Mouse (Mus musculus) lung, embryonic 15.5 days (tissue): ENCODE results near the gene Zfp800. TPM values are rescaled to one million over a fixed set of nuclear protein-coding genes. Genes with fewer than 3 reads are reported as not detected.

Experiments
- ATAC-seq: fragments of 200-750 bp; cut with Nextera tagmentation; 2 replicates; pipeline ENCODE4 v1.8.0; 2017; ENCODE audit warnings: moderate number of reproducible peaks, borderline replicate concordance; ENCODE audit not compliant: low FRiP score, low TSS enrichment; ENCODE audit errors: extremely low read depth
- H3K27ac ChIP-seq: fragments of 300-500 bp; sonication (generic); 2 replicates; pipeline ENCODE4 v1.5.1; 2015; ENCODE audit warnings: moderate library complexity, mild to moderate bottlenecking, inconsistent platforms
- H3K27me3 ChIP-seq: fragments of 300-500 bp; sonication (generic); 2 replicates; pipeline ENCODE4 v1.6.1; 2015; ENCODE audit warnings: inconsistent platforms
- H3K36me3 ChIP-seq: fragments of 300-500 bp; sonication (generic); 2 replicates; pipeline ENCODE4 v1.6.1; 2015; ENCODE audit warnings: inconsistent platforms
- H3K4me1 ChIP-seq: fragments of 300-500 bp; sonication (generic); 2 replicates; pipeline ENCODE4 v1.6.1; 2015; ENCODE audit warnings: inconsistent platforms
- H3K4me2 ChIP-seq: fragments of 300-500 bp; sonication (generic); 2 replicates; pipeline ENCODE4 v1.6.1; 2015; ENCODE audit warnings: inconsistent platforms, mild to moderate bottlenecking, moderate library complexity
- H3K4me3 ChIP-seq: fragments of 300-500 bp; sonication (generic); 2 replicates; pipeline ENCODE4 v1.5.1; 2015; ENCODE audit warnings: mild to moderate bottlenecking, inconsistent platforms
- H3K9ac ChIP-seq: fragments of 300-500 bp; sonication (generic); 2 replicates; pipeline ENCODE4 v1.6.1; 2015; ENCODE audit warnings: inconsistent platforms
- H3K9me3 ChIP-seq: fragments of 300-500 bp; sonication (generic); 2 replicates; pipeline ENCODE4 v1.6.1; 2016; ENCODE audit warnings: inconsistent platforms
- WGBS: fragments of 180-500 bp; shearing (Covaris S2); methylation state at CpG from one replicate; pipeline ENCODE4 v1.1.7; 2015; 5-methylcytosine and 5-hydroxymethylcytosine counted together
- polyA plus RNA-seq: library from polyadenylated mRNA; unstranded; fragments of >200 nt; fragmentation: Nextera tagmentation; extraction: Ambion mirVana; gene quantifications from 2 replicates; pipeline ENCODE4 v1.2.1, GENCODE M21; 2015

The Zfp800 gene
- polyA plus RNA-seq, 1 experiment from 2014 or later, result 23.3 TPM

- H3K9ac ChIP-seq, result no peak overlapping the region
- H3K4me3 ChIP-seq, result no peak overlapping the region
- no peaks in the 10 kb centered on the region for H3K27me3 ChIP-seq
- H3K36me3 ChIP-seq, result no peaks in the 10 kb centered on the region
- no peak overlapping the region for H3K4me2 ChIP-seq
- H3K4me1 ChIP-seq, result no peaks in the 10 kb centered on the region
- 76% methylated on average over 3 of the region's 3 CpGs for WGBS
- H3K9me3 ChIP-seq, result no peaks in the 10 kb centered on the region
- no peak overlapping the region for H3K27ac ChIP-seq
- ATAC-seq, result no peak
Measured at GRCm38 (mm10) chr6:28389038-28389437, 8.8 kb downstream of the Zfp800 start.

GRCm38 (mm10) chr6:28385169-28385568 is 12.6 kb downstream of the Zfp800 start:
- Histone ChIP-seq H3K4me2 (no peak overlapping the region), H3K27ac (no peak overlapping the region), H3K4me3 (no peak overlapping the region), H3K27me3 (no peaks in the 10 kb centered on the region), H3K9ac (no peak overlapping the region), H3K4me1 (no peaks in the 10 kb centered on the region), H3K9me3 (no peaks in the 10 kb centered on the region), H3K36me3 (no peaks in the 10 kb centered on the region)
- no peak for ATAC-seq
- WGBS, result 71% methylated on average over 3 of the region's 3 CpGs

DNA sequence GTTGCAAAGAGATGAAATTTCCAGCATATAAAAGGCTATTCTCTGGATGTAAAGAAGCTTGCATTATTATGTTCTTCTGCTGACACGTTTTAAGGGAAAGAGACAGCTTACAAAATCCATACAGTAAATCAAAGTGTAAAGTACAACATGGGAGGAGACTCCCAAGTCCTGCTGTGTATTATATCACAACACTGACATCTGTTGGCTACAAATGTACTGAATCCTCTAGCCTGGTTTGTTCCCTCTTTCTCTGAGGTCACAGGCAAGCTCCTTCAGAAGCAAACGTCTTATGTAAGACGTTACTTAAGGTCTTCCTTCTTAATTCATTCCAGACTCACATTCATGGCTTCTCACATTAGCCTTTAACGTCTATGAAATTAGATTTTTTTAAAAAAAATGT is 15.8 kb downstream of the Zfp800 start:
- Histone ChIP-seq H3K4me2 (no peak overlapping the region), H3K9ac (no peak overlapping the region), H3K4me1 (no peaks in the 10 kb centered on the region), H3K27ac (no peak overlapping the region), H3K4me3 (no peak overlapping the region), H3K36me3 (no peaks in the 10 kb centered on the region), H3K9me3 (no peaks in the 10 kb centered on the region), H3K27me3 (no peaks in the 10 kb centered on the region)
- WGBS, result 58% methylated on average over 4 of the region's 4 CpGs
- ATAC-seq, result no peak

DNA sequence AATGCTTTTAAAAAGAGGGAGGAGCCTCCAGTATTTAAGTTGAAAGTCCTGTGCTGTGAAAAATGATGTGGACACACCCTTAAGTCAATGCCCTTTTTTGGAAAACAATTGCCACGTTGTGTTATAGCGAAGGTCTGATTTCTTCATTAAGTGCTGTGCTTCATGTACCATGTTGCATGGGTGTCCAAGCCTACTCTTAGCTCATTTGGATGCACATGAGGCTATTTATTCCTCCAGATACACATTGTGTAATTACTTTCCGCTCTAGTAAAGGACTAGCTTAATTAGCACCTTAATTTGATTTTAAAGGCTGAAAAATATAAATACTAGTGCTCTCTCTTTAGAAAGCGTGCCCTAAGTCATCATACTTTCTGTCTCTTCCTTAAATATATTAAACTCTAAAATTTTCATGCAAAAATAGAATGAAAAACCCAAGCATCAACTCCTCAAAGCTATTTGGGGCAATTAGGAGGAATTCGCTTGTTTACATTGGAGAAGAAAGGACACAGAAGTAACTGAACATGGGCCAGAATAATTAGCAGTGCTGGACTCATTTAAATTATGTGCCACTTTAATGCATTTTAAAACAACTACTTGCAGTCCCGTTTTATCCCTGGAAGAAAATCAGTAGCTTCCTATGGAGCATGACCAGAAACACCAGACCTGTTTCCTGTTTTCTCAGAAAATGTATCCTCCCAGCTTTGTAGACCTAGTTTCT is 27.7 kb downstream of the Zfp800 start:
- H3K4me1 ChIP-seq, result no peaks in the 10 kb centered on the region
- H3K4me2 ChIP-seq, result no peak overlapping the region
- WGBS, result 75% methylated on average over 6 of the region's 6 CpGs
- no peaks in the 10 kb centered on the region for H3K9me3 ChIP-seq
- H3K27ac ChIP-seq, result no peak overlapping the region
- no peak overlapping the region for H3K9ac ChIP-seq
- no peak overlapping the region for H3K4me3 ChIP-seq
- H3K27me3 ChIP-seq, result no peaks in the 10 kb centered on the region
- ATAC-seq, result no peak
- H3K36me3 ChIP-seq, result no peaks in the 10 kb centered on the region

DNA sequence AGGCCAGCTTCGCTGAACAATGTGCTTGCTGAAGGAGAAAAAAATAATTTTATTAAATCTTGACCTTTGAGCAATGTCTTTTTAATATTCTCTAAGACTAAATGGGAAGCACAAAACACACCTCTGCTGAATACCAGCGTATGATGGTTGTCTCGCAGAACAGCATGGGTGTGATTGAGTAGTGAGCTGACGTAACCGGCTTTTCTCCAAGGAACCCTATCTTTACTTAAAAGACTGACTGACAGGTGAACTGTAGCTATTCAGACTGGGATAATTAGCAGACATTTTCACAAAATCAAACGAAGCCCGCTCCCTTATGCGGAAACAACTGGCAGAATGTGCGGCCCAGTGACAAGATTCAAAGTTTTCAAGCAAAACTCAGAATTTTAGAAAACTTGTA is 30.2 kb downstream of the Zfp800 start:
- no peak for ATAC-seq
- Histone ChIP-seq H3K4me3 (no peak overlapping the region), H3K9me3 (no peaks in the 10 kb centered on the region), H3K4me2 (no peak overlapping the region), H3K27me3 (no peaks in the 10 kb centered on the region), H3K27ac (no peak overlapping the region), H3K36me3 (no peaks in the 10 kb centered on the region), H3K9ac (no peak overlapping the region), H3K4me1 (no peaks in the 10 kb centered on the region)
- WGBS, result 90% methylated on average over 9 of the region's 9 CpGs

GRCm38 (mm10) chr6:28351066-28351465 is 46.7 kb downstream of the Zfp800 start:
- 66% methylated on average over 3 of the region's 3 CpGs for WGBS
- no peaks in the 10 kb centered on the region for H3K4me1 ChIP-seq
- no peak overlapping the region for H3K4me3 ChIP-seq
- no peak overlapping the region for H3K4me2 ChIP-seq
- no peaks in the 10 kb centered on the region for H3K36me3 ChIP-seq
- H3K27me3 ChIP-seq, result no peaks in the 10 kb centered on the region
- no peak for ATAC-seq
- no peak overlapping the region for H3K9ac ChIP-seq
- H3K9me3 ChIP-seq, result no peaks in the 10 kb centered on the region
- no peak overlapping the region for H3K27ac ChIP-seq

DNA sequence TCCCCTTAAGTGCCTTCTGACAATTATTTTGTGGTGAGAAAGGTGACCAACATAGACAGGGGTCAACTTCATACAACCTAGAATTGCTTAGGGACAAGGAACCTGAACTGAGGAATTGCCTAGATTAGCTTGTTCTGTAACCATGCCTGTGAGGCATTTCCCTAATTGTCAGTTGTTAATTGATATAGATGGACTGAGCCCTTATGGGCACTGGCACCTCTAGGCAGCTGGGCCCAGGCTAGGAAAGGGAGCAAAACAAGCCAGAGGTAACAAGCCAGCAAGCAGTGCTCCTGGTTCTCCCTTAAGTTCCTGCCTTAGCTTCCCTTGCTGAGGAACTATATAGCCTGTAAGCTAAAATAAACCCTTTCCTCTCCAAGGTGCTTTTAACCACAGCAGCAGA is 52.1 kb downstream of the Zfp800 start:
- H3K36me3 ChIP-seq, result no peaks in the 10 kb centered on the region
- H3K27me3 ChIP-seq, result no peaks in the 10 kb centered on the region
- H3K4me1 ChIP-seq, result no peaks in the 10 kb centered on the region
- H3K9ac ChIP-seq, result no peak overlapping the region
- no peak overlapping the region for H3K4me3 ChIP-seq
- no peak for ATAC-seq
- H3K27ac ChIP-seq, result no peak overlapping the region
- H3K9me3 ChIP-seq, result no peaks in the 10 kb centered on the region
- H3K4me2 ChIP-seq, result no peak overlapping the region

DNA sequence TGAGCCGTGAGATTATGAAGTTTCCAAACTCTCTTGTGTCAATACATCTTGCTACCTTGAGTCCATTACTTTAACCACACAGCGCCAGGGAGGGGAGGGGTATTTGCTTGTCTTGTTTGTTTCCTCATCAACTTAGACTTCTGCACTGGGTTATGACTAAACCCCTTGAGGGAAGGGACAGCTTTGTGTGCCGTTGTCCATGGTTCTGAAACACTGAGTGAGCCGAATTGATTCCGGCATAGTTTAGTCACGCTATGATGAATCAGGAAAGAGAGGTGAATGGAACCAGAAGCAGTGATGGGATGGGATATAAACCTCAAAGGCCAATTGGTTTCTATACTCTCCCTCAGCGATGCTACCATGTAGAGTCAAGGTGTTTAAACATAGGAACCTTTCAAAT is 52.6 kb downstream of the Zfp800 start:
- Histone ChIP-seq H3K4me1 (no peaks in the 10 kb centered on the region), H3K36me3 (no peaks in the 10 kb centered on the region), H3K4me2 (no peak overlapping the region), H3K27me3 (no peaks in the 10 kb centered on the region), H3K9ac (no peak overlapping the region), H3K27ac (no peak overlapping the region), H3K9me3 (no peaks in the 10 kb centered on the region), H3K4me3 (no peak overlapping the region)
- WGBS, result 46% methylated on average over 7 of the region's 7 CpGs
- ATAC-seq, result no peak

DNA sequence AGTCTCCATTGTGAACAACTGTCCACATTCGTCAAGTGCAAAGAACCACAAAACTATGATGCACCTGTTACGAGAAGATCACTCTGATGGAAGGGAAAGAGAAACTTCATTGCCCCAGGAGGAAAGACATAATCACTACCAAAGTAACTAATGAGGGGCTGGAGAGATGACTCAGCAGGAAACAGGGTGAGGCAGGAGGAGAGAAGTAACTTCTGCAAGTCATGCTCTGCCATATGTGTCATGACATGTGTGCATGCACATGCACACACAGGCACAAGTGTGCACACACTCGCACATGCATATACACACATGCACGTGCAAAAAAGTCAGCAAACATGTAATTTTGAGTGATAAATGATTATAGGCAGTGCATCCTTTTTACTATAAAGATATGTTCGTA is 54.9 kb downstream of the Zfp800 start:
- WGBS, result 72% methylated on average over 5 of the region's 5 CpGs
- Histone ChIP-seq H3K9ac (no peak overlapping the region), H3K9me3 (no peaks in the 10 kb centered on the region), H3K27me3 (no peaks in the 10 kb centered on the region), H3K36me3 (no peaks in the 10 kb centered on the region), H3K4me2 (no peak overlapping the region), H3K4me1 (no peaks in the 10 kb centered on the region), H3K27ac (no peak overlapping the region), H3K4me3 (no peak overlapping the region)
- no peak for ATAC-seq

DNA sequence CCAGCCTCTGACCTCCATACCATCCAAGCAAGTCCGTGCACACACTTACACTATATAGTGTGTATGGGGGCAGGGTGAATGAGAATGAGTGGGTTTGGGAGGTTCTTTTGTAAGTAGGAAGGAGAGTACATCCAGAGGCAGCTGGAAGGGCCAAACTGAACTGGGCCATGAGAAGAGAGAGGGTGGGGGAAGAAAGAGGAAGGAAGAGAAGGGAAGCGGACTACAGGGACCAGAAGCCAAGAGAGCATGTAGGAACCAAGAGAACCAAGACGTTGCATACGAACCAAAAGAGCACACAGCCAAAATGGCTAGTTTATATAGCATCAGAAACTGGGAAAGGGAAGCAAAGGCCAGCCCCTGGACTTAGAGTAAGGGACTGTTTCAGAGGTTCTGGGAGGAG is 56.6 kb downstream of the Zfp800 start:
- Histone ChIP-seq H3K4me3 (no peak overlapping the region), H3K27me3 (no peaks in the 10 kb centered on the region), H3K27ac (no peak overlapping the region), H3K4me1 (no peaks in the 10 kb centered on the region), H3K9ac (no peak overlapping the region), H3K9me3 (no peaks in the 10 kb centered on the region), H3K36me3 (no peaks in the 10 kb centered on the region), H3K4me2 (no peak overlapping the region)
- WGBS, result 84% methylated on average over 4 of the region's 4 CpGs
- no peak for ATAC-seq

DNA sequence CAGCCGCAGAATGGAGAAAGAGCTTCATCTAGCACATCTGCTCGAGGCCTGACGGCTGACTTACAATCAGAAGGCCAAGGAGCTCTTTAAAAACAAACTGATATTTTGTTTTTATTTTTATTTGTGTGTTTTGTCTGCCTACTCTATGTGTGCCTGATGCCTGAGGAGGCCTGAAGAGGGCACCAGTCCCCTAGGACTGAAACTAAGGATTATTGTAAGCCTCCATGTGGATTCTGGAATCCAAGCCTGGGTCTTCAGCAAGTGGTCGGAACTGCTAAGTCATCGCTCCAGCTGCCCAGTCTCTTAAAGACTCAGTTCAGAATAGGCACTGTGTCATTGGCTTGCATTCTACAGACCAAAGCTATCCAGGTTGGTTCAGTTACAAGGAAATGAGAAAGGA is 58.4 kb downstream of the Zfp800 start:
- Histone ChIP-seq H3K4me1 (no peaks in the 10 kb centered on the region), H3K27me3 (no peaks in the 10 kb centered on the region), H3K4me2 (no peak overlapping the region), H3K36me3 (no peaks in the 10 kb centered on the region), H3K4me3 (no peak overlapping the region), H3K9me3 (no peaks in the 10 kb centered on the region), H3K9ac (no peak overlapping the region), H3K27ac (no peak overlapping the region)
- no peak for ATAC-seq
- 83% methylated on average over 5 of the region's 5 CpGs for WGBS

DNA sequence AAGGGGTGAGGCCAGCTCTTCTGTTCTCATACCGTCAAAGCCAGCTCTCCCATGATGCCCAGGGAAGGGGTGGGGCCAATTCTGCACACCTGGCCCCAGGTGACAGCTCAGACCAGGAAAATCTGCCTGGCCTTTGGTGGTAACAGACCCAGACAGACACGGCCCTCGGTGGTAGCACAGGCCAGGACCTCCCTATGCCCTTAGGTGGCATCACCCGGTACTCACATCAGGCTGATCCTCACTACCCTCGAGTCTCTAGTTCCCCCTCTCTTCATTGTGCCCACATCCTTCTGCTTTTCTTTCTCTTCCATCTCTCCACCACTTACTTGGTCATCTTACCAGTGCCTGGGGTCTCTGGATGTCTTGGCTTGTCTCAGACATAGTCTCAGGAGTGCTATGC is 64.1 kb downstream of the Zfp800 start:
- no peak overlapping the region for H3K4me3 ChIP-seq
- H3K36me3 ChIP-seq, result no peaks in the 10 kb centered on the region
- no peaks in the 10 kb centered on the region for H3K4me1 ChIP-seq
- H3K9ac ChIP-seq, result no peak overlapping the region
- ATAC-seq, result no peak
- WGBS, result 65% methylated on average over 5 of the region's 5 CpGs
- no peak overlapping the region for H3K27ac ChIP-seq
- no peaks in the 10 kb centered on the region for H3K27me3 ChIP-seq
- no peaks in the 10 kb centered on the region for H3K9me3 ChIP-seq
- no peak overlapping the region for H3K4me2 ChIP-seq

DNA sequence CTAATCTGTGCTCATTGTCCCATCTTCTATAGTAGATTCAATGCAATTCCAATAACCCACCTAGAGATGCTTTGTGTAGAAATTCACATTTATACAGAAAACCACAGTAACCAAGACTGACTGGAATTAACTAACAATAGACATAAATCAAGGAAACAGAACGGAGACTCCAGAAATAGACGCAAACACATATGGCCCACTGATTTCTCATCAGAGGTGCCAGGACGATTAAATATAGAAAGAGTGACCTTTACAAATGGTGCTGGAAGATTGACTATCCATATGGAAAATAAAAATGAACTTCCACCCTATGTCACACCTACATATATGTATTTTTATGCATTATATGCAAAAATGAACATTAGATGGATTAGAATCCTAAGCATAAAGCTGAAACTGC is 65.3 kb downstream of the Zfp800 start:
- no peaks in the 10 kb centered on the region for H3K36me3 ChIP-seq
- no peak overlapping the region for H3K27ac ChIP-seq
- H3K9me3 ChIP-seq, result no peaks in the 10 kb centered on the region
- no peaks in the 10 kb centered on the region for H3K4me1 ChIP-seq
- WGBS, result 78% methylated on average over 3 of the region's 3 CpGs
- no peak overlapping the region for H3K4me3 ChIP-seq
- no peak overlapping the region for H3K9ac ChIP-seq
- ATAC-seq, result no peak
- no peak overlapping the region for H3K4me2 ChIP-seq
- no peaks in the 10 kb centered on the region for H3K27me3 ChIP-seq
